Mouse (Mus musculus) intestine, postnatal 0 days (tissue): ENCODE measurements around the gene Brk1. TPM values are rescaled to one million over a fixed set of nuclear protein-coding genes. Genes with fewer than 3 reads are reported as not detected.

Experiments used
- ATAC-seq: fragments of 200-750 bp; cut with Nextera tagmentation; 2 replicates; pipeline ENCODE4 v1.8.0; 2017; ENCODE audit warnings: mild to moderate bottlenecking, moderate TSS enrichment, moderate library complexity
- H3K27ac ChIP-seq: fragments of 300-500 bp; sonication (generic); 2 replicates; pipeline ENCODE4 v1.5.1; 2014; ENCODE audit warnings: mild to moderate bottlenecking, low read depth, low read length, moderate library complexity
- H3K27me3 ChIP-seq: fragments of 300-500 bp; sonication (generic); replicated peaks from 2 replicates; pipeline ENCODE4 v1.6.1; 2014; ENCODE audit warnings: low read length, mixed read lengths; ENCODE audit not compliant: control insufficient read depth, insufficient read depth
- H3K36me3 ChIP-seq: fragments of 300-500 bp; sonication (generic); 2 replicates; pipeline ENCODE4 v1.6.1; 2014; ENCODE audit warnings: mild to moderate bottlenecking, moderate library complexity; ENCODE audit not compliant: control insufficient read depth, insufficient read depth
- H3K4me1 ChIP-seq: fragments of 300-500 bp; sonication (generic); replicated peaks from 2 replicates; pipeline ENCODE4 v1.6.1; 2014; ENCODE audit warnings: antibody characterized with exemption, low read length, mixed read lengths; ENCODE audit not compliant: control insufficient read depth, insufficient read depth
- H3K4me2 ChIP-seq: fragments of 300-500 bp; sonication (generic); replicated peaks from 2 replicates; pipeline ENCODE4 v1.6.1; 2014; ENCODE audit warnings: low read depth, mild to moderate bottlenecking, moderate library complexity
- H3K4me3 ChIP-seq: fragments of 300-500 bp; sonication (generic); 2 replicates; pipeline ENCODE4 v1.5.1; 2014; ENCODE audit warnings: low read depth, low read length
- H3K9ac ChIP-seq: fragments of 300-500 bp; sonication (generic); 2 replicates; pipeline ENCODE4 v1.6.1; 2014; ENCODE audit warnings: mild to moderate bottlenecking, low read depth, low read length
- H3K9me3 ChIP-seq: fragments of 300-500 bp; sonication (generic); 2 replicates; pipeline ENCODE4 v1.6.1; 2016; ENCODE audit warnings: mixed run types; ENCODE audit not compliant: control insufficient read depth
- CTCF ChIP-seq: sonication (generic); IDR thresholded peaks from 2 replicates; pipeline ENCODE4 v1.5.1; 2016; ENCODE audit warnings: low read depth, mild to moderate bottlenecking, control low read depth, antibody characterized with exemption, moderate library complexity
- WGBS: fragments of 180-500 bp; shearing (Covaris S2); extraction: QIAGEN DNeasy Blood & Tissue Kit; methylation state at CpG from one replicate; pipeline ENCODE4 v1.1.7; 2014; 5-methylcytosine and 5-hydroxymethylcytosine counted together
- polyA plus RNA-seq: library from polyadenylated mRNA; unstranded; fragments of >200 nt; fragmentation: Nextera tagmentation; extraction: Ambion mirVana; gene quantifications from 2 replicates; pipeline ENCODE4 v1.2.1, GENCODE M21; 2015

Brk1 gene
- polyA plus RNA-seq, 1 experiment from 2014 or later, result 187 TPM

- Histone ChIP-seq H3K4me3 (no peak overlapping the region), H3K36me3 (peaks cover 25% of the 10 kb centered on the region), H3K4me2 (no peak overlapping the region), H3K4me1 (no peaks in the 10 kb centered on the region), H3K9me3 (no peaks in the 10 kb centered on the region), H3K9ac (no peak overlapping the region), H3K27ac (no peak overlapping the region), H3K27me3 (no peaks in the 10 kb centered on the region)
- TF ChIP-seq CTCF, result no peak
- ATAC-seq, result no peak
- WGBS, result 92% methylated on average over 7 of the region's 7 CpGs
Observed at GRCm38 (mm10) chr6:113614152-113614551, 9.6 kb downstream of the Brk1 start.

- no peak overlapping the region for H3K4me3 ChIP-seq
- H3K27ac ChIP-seq, result no peak overlapping the region
- H3K4me2 ChIP-seq, result no peak overlapping the region
- no peak overlapping the region for H3K9ac ChIP-seq
- H3K36me3 ChIP-seq, result peaks cover 25% of the 10 kb centered on the region
- WGBS, result 99% methylated on average over 8 of the region's 8 CpGs
- no peak for ATAC-seq
- TF ChIP-seq CTCF, result no peak
- no peaks in the 10 kb centered on the region for H3K27me3 ChIP-seq
- no peaks in the 10 kb centered on the region for H3K4me1 ChIP-seq
- no peaks in the 10 kb centered on the region for H3K9me3 ChIP-seq
Observed at GRCm38 (mm10) chr6:113614997-113615396, 10.4 kb downstream of the Brk1 start.

- ATAC-seq, result no peak
- H3K4me3 ChIP-seq, result no peak overlapping the region
- no peak overlapping the region for H3K27ac ChIP-seq
- no peaks in the 10 kb centered on the region for H3K9me3 ChIP-seq
- peaks cover 25% of the 10 kb centered on the region for H3K36me3 ChIP-seq
- H3K27me3 ChIP-seq, result no peaks in the 10 kb centered on the region
- no peaks in the 10 kb centered on the region for H3K4me1 ChIP-seq
- no peak overlapping the region for H3K9ac ChIP-seq
- no peak overlapping the region for H3K4me2 ChIP-seq
- no peak for TF ChIP-seq CTCF
- WGBS, result 93% methylated on average over 4 of the region's 4 CpGs
Observed at GRCm38 (mm10) chr6:113615489-113615888, 10.9 kb downstream of the Brk1 start.

DNA sequence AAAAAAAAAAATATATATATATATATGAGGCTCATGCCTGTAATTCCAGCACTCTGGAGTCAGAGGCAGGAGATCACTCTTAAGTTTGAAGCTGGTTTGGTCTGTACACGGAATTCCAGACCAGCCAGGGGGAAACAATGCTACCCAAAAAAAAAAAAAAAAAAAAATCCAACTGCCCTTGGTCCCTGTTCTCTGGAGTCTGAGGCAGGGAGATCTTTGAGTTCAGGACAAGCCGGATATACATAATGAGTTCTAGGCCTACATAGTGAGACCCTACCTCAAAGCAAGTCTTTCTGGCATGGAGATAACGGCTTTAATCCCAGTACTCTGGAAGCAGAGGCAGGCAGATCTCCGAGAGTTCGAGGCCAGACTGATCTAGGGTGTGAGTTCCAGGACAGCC lies 18.8 kb downstream of the Brk1 start:
- H3K9me3 ChIP-seq, result no peaks in the 10 kb centered on the region
- H3K9ac ChIP-seq, result peak overlapping the region; percentile 64; the same call in 1 of the 2 replicates
- WGBS, result 59% methylated on average over 5 of the region's 5 CpGs
- H3K4me1 ChIP-seq, result peaks cover 13% of the 10 kb centered on the region
- no peak for ATAC-seq
- no peak overlapping the region for H3K27ac ChIP-seq
- peak overlapping the region; percentile 90 for H3K4me2 ChIP-seq
- peaks cover 10% of the 10 kb centered on the region for H3K36me3 ChIP-seq
- no peaks in the 10 kb centered on the region for H3K27me3 ChIP-seq
- TF ChIP-seq CTCF, result no peak
- peak overlapping the region; percentile 71 for H3K4me3 ChIP-seq

- Histone ChIP-seq H3K9me3 (no peaks in the 10 kb centered on the region), H3K4me2 (peak within 1 kb of the TSS; percentile 90), H3K27me3 (no peaks in the 10 kb centered on the region), H3K27ac (peak within 1 kb of the TSS; percentile 90), H3K4me3 (peak within 1 kb of the TSS; percentile 71), H3K4me1 (peaks cover 13% of the 10 kb centered on the region), H3K9ac (peak within 1 kb of the TSS; percentile 64), H3K36me3 (peaks cover 14% of the 10 kb centered on the region)
- under 1% methylated on average over 72 of the region's 76 CpGs for WGBS
- TF ChIP-seq CTCF, result peak; percentile 47
- ATAC-seq, result peak; percentile 82
Observed at GRCm38 (mm10) chr6:113623941-113624751, 19.6 kb downstream of the Brk1 start, which contains the start of gene Vhl. Gene Vhl, plus strand, starts transcription at chr6:113623959.

- peak overlapping the region; percentile 90 for H3K4me2 ChIP-seq
- no peaks in the 10 kb centered on the region for H3K9me3 ChIP-seq
- ATAC-seq, result no peak
- H3K9ac ChIP-seq, result peak overlapping the region; percentile 64
- TF ChIP-seq CTCF, result no peak
- peaks cover 25% of the 10 kb centered on the region for H3K36me3 ChIP-seq
- H3K4me1 ChIP-seq, result peaks cover 13% of the 10 kb centered on the region
- no peaks in the 10 kb centered on the region for H3K27me3 ChIP-seq
- H3K4me3 ChIP-seq, result peak overlapping the region; percentile 71
- WGBS, result 36% methylated on average over 5 of the region's 5 CpGs
- no peak overlapping the region for H3K27ac ChIP-seq
Observed at GRCm38 (mm10) chr6:113624989-113625770, 20.6 kb downstream of the Brk1 start.
